Mouse (Mus musculus): ENCODE measurements around the gene Fyn.

The Fyn gene

DNA sequence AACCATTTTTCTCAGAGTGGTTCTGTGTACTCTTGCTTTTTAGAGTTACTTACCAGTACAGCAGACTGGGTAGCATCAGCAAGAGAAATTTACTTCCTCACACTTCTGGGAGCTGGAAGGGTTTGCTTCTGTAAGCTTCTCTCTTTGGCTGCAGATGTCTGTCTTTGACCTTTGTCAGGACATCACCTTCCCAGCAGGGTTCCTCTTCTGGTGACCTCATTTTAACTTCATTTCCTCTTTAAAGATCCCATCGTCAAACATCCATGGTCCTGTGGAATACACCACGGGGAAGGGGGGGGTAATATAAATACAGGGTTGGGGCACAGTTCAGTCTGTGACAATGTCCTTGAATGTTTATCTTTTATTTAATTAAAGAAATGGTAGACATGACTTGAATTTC, 74.5 kb downstream of the Fyn start:
- in situ Hi-C loops (cut with MboI, MseI): loop anchor here (10.0 kb wide), 1 partner anchor 208 kb away; no protein-coding TSS in a partner anchor

DNA sequence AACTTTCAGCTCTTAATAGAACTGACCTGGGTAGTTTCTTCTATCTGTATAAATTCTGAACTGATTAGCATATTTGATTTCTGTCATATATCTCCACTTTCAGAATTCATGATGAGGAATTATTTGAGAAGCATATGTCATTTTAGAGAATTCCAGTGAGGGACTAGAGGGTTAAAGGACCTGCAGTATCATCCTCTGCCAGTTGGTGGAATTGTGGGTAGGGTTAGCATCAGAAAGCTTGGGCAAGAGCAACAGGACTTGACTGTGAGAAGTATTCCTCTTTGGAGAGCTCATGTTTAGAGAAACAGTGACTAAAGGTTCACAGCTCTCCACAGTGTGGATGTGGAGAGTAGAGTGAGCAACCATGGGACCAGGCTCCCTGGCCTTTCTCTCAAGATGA, 75.3 kb downstream of the Fyn start:
- in situ Hi-C loops (cut with MboI, MseI): loop anchor here (10.0 kb wide), 1 partner anchor 209 kb away; no protein-coding TSS in a partner anchor

DNA sequence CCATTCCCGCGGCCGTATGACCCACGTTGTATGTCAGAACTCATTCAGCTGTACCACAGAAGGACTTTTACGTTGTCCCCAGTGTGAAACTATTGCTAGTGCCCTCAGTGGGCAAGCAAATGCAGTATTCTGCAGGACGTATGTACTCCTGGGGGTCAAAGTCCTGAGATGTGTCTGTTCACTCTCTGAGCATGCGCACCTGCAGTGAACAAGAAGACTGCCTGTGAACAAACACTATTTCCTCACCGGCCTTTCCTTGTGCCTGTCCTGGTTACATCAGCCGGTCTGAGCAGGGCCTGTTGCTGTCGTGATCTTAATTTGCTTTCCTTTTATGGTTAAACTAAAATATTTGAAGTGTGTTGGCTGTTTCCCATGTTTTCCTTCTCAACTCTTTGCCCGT, 77.2 kb downstream of the Fyn start:
- in situ Hi-C loops (cut with MboI, MseI): loop anchor here (10.0 kb wide), 1 partner anchor 211 kb away; no protein-coding TSS in a partner anchor

DNA sequence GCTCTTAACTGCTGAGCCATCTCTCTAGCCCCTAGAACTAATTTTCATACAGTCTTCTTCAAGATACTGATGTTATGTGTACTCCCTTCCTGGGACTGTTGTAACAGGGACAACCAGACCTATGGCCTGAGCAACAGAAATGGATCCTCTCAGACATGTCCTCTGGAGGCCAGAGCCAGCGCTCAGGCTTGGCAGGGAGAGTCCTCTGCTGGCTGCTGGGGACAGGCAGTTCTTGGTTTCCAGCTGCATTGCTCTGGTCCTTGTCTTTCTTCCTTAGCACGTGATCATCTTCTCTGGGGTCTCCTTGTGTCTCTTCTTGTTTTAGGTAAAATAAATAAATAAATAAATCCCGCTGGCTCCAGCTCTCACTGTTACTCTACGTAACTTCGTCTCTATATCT, 78.1 kb downstream of the Fyn start:
- in situ Hi-C loops (cut with MboI, MseI): loop anchor here (10.0 kb wide), 1 partner anchor 212 kb away; no protein-coding TSS in a partner anchor

DNA sequence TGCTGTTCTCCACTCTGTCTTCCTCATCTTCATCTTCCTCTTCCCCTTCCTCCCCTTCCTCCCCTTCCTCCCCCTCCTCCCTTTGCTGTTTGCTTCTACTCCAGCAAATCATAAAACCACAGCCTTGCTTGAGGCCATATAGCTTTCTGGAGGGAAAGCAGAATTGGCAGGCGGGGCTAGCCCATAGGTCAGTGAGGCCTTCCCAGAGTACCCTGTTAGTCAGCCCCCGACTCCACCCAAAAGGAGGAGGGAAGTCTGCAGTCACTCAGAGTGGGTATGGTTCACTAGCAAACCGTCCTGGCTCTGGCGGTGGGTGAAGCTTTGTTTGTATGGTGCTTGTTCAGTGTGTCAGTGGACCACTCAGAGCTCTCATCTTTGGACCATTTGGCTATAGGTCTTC, 80.5 kb downstream of the Fyn start:
- in situ Hi-C loops (cut with MboI, MseI): loop anchor here (10.0 kb wide), 1 partner anchor 214 kb away; no protein-coding TSS in a partner anchor

DNA sequence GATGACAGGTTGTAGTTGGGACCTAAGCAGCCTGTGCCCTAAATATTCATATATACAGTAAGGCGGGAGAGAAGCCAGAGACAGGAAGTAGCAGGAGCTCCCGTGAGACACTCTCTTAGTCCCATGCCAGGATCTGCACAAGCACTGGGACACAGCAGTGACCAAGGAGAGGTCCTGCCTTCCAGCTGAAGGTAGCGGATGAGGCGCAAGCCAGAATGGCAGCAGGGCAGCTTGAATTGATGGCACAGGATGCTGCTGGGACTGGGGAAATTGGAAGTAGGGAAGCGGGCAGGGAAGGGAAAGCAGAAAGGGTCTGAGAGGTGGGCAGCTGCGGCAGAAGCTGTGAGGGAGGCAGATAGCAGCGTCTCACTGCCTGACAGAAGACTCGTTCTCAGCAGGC, 81.7 kb downstream of the Fyn start:
- in situ Hi-C loops (cut with MboI, MseI): no loop called here

DNA sequence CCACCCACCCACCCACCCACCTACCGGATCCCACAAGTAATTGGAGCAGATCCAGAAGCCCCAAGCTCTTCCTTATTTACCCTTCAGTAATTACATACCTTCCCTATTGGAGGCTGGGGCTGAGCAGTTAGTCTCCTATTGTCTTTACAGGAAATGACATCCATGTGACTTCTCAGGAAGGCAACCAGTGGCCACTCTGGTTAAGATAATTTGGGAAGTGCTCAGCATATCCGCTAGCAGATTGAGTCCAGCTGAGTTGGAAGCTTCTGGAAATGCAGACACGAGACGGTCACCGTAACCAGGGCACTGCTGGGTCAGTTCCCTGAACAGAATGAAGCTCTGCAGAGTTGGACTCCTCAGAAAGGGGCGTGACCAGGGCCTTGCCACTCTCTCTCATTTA, 82.4 kb downstream of the Fyn start:
- in situ Hi-C loops (cut with MboI, MseI): no loop called here

DNA sequence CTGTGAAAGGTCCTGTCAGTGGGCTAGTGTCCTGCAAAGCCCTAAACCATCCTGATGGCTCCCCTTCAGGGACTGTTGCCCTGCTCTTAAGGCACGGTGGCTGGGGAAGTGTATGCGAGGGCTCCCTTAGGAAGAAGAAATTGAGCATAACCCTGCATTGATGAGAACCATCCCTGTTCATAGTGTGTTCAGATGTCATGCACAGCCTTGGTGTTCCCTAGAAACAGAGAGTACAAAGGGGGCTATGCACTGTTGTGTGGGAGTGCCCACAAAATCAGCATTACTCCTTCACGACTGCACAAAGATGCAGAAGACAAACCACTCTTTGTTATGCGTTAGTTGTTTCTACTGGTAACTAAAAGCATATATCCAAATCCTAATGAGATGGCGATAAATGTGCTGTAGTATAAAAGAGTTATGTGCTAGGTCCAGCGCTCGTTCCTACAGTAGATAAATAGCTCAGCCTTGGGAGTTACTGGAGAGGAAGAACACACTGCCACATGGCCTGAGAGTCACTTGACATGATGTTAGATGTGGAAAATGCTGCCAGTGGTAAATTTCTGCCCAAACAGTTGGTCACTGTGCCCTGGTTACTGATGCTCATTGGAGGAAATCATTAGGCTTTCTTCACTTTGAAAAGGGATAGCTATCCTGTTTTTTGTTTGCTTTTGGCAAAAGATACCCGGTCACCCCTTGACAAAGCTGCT, 83.4 kb downstream of the Fyn start:
- in situ Hi-C loops (cut with MboI, MseI): no loop called here

DNA sequence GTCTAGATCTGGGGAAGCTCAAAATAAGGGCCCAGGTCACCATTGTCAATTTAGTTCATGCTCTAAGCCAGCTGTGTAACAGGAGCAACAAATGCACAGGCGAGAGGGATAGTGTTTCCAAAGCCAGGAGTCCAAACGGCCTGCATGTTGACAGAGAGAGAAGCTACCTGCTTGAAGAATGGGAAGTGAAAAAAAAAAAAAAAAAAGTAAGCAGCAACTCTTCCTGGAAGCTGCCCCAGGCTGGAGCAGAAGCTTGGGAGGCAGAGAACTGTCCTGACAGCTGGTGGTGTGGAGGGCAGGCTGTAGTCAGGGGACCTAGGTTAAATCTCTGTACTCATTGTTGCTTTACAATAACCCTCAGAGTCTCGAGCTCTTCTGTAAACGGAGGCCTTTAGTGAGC, 86.7 kb downstream of the Fyn start:
- in situ Hi-C loops (cut with MboI, MseI): no loop called here

DNA sequence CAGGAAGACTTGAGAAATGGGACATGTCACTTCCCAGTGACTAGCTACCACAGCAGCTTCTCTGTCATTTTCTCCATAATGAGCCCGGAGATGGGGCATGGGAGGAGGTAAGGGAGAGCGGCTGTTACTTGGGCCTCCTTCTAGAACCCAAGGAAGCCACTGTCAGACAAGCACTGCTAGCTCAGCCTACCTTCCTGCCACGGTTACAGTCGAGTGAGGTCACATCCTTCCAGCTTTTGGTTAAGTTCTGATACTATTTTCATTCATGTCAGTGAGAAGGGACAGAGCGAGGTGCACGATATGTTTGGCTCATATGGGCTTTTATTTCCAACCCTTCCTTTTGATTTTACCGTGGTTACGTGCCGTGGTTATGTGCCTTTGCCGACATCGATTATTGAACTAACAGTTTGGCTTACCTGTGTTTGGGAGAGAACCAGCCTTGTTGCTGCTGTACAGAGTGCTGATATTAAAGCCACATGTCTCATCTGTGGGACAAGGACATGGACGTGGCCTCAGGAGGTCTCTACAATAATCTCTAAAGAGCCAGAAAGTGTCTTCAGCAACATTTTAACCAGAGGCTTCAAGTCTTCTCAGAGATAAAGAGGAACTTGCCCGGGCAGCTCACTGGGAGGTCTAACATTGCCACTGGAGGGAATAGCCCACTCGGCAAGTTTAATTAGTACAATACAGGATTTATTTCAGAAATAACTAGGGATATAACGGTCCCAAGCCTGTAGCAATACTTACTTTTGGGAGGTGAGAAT, 87.4 kb downstream of the Fyn start:
- in situ Hi-C loops (cut with MboI, MseI): no loop called here

DNA sequence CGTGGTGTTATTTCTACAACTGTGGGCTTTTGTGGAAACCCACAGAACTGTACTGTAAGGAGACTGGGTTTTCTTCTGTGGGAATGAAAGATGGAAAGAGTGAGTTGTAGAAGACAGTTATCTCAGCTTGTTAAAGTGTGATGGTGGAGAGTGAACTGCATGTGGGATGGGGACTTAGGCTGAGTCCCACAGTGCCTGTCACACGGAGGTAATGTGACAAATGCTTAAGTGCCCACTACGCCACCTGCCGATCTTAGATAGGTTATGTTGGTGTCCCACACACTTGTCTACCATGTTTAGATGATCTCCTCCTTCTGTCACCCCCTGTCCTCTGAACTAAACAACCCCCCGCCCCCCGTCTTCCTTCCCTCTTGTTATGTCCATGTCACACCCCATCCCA, 88.1 kb downstream of the Fyn start:
- in situ Hi-C loops (cut with MboI, MseI): no loop called here

DNA sequence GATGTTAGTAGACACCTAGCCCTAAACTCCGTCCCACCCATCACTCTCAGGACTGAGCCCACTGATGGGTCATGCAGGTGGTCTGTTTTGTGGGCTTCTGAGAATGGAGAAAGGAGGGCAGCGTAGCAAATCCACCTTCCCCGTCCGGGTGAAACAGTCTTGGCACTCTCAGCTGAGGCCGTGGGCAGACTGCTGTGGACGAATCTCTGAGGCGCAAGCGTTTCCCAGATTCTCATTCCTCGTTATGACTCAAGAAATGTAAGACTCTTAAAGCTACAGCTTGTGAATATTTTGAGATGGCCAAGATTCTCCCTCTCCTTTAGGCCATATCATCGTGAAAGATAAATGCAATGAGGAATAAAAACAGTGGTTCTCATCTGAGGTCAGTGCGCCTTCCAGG, 88.6 kb downstream of the Fyn start:
- in situ Hi-C loops (cut with MboI, MseI): no loop called here

DNA sequence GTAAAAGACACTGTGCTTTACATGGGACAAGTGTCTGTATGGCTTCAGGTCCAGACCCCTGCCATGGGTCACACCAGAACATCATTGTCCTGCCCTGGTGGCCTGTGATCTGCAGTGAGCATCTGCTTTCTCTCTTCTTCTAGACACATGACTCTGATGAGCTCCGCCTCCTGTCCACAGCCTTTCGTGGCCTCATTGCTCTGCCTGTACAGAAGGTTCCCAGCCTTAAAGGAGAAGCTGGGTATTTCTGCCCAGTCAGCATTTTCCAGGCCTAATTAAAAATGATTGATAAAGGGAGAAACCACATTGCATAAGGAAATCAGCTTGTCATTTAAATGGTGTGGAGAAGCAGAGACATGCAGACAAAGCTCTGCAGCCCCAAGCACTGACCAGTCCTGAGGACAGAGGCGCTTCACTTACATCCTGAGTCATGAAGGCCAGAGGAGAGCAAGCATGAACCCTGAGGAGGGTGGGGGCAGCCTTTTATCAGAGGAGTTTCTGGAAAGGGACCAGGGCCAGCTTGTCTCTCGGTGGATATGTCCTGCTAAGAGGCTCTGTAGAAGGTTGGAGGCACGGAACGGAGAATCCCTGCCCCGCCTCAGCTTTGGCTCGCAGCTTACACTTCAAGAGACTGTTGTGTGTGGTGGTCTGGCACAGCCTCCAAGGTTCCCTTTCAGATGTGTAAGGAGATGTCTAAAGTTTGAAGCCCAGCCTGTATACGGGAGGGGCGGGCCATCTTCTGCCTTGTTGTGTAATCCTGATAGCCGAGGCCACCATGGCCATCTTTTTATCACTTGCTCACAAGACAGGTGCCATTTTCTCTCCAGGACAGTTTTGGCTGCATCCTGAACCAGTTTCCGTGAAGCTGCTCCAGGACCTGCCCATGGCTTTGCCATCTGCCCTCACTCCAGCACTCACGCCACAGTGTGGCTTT, 90.4 kb downstream of the Fyn start:
- in situ Hi-C loops (cut with MboI, MseI): no loop called here

DNA sequence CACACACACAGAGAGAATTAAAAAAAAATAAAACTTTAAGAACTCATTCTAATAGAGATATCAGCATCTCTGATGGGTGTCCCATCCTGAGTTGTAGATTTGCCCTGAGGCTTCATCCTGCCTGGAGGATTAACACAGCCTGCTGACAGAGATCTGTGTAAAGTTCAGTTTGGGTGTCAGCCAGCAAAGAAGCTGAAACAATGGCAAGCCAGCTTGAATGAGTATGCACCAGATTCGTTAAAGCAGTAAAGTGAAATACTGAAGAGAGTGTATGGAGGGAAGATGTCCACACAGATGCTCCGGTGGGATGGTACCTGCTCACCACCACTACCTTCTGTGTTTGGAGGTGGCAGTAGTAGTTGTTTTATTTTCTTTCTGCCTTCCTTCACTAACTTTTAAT, 92.0 kb downstream of the Fyn start:
- in situ Hi-C loops (cut with MboI, MseI): no loop called here

DNA sequence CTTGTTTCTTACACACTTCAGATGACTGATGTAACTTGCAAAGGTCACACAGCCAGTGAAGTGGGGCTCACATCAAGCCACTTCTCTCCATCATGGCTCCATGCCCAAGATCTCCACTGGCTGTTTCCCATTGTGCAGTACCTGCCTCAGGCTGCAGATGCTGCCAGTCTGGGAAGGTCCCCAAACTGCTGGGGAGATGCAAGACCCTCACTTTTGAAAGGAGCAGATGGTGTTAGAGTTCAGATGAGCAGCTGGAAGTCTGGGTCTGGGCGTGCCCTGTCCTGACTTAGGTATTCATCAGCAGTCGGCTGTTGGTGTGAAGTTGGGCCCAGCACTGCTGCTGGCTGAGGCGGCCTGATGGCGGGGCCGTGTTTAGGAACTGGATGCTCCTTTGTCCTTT, 93.3 kb downstream of the Fyn start:
- in situ Hi-C loops (cut with MboI, MseI): no loop called here

DNA sequence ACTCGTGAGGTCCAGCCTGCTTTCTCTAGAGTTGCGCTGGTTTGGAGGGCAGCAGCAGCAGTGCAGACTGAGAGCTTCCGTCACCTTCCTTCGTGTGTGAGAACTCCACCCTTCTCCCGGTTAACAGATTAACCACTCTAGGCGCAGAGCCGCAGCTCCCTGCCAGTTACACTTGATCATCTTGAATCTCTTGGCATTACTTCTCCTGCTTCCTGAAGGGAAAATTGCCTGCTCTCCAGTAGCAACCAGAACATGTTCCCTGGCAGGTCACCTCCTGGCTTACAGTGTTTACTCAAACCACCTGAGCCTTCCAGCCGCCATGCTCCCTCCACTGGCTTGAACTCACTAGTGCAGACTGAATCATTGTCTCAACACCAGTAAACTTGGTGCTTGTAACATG, 94.1 kb downstream of the Fyn start:
- in situ Hi-C loops (cut with MboI, MseI): no loop called here

DNA sequence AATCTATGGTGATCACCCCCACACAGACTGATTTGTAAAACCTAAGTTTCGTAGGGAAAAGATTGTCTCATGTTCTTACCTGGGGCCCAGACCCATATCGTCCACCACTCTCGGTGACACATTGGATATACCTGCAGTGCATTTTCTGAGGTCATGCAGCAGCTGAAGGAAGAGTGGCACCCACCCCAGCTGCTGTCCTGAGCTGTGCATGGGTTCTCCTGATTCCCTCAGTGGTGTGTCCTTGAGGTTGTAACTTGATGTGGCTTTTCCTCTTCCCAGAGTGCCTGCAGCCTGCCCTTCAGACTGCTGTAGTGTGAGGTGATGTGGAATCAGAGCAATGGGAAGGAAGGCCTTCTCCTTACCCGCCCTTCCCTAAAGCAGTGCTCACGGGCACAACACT, 95.7 kb downstream of the Fyn start:
- in situ Hi-C loops (cut with MboI, MseI): no loop called here

DNA sequence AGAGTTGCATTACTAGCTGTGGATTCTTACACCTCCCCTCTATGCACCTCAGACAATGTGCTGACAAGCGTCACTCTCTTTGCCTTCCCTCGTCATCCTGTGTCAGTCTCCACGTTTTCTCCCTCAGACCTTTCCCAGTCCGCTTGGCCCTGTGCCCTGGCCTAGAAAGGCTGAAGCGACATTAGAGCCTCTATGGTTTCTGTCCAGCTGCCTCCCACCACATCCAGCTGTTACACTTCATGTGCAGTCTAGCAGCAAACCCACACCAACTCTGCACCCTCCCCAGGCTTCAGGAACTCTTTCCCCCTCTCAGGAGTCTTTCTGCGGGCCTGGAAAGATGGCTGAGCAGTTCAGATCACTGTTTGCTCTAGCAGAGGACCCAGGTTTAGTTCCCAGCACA, 98.7 kb downstream of the Fyn start:
- in situ Hi-C loops (cut with MboI, MseI): no loop called here

DNA sequence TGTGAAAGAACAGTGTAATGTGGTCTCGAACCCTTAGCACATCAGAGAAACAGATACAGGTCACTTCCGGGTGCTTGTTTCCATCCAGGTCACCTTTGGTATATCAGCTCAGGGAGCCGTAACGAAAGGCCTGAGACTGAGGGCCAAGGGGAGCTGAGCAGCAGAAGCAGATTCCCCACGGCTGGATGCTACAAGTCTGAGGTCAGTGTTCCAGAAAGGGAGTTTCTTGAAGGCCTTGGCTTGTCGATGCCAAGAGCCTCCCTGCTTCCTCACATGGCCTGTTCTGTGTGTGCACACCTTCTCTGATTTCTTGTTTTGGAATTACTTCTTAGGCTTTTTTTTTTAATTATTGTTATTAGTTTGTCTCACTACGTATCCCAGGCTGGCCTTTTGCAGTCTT, 99.2 kb downstream of the Fyn start:
- in situ Hi-C loops (cut with MboI, MseI): no loop called here

DNA sequence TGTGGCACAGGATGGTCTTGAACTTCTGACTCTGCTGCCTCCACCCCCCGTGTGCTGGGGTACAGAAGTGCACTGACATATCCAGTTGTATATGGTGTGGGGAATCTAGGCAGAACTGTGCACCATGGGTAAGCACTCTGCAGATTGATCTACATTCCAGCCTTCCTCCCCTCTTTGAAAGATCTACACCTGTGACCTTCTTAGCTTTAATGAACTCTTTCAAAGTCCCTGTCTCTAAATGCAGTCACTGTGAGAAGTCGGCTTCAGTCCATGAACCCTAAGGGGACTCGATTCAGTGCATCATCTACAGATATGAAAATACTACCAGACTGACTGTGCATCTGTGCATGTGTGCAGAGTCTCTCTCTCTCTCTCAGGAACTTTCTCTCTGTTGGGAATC, 99.9 kb downstream of the Fyn start:
- in situ Hi-C loops (cut with MboI, MseI): no loop called here

DNA sequence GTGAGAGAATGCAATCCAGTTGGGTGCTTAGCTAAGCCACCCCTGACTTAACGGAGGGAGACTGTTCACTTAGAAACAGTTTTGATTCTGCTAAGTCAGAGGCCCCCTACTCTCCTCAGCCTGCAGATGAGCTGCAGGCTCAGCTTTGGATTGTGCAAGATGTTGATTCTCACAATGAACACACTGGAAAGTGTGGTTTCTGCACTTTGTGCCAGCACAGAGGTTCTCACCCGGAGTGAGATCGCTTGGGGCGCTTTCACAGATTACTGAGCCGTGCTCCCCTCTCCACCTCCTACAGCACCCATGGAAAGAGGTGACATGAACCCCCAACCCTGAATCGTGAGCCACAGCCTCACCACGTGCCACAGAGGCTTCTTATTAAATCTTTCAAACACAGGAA, 100.7 kb downstream of the Fyn start:
- in situ Hi-C loops (cut with MboI, MseI): no loop called here

DNA sequence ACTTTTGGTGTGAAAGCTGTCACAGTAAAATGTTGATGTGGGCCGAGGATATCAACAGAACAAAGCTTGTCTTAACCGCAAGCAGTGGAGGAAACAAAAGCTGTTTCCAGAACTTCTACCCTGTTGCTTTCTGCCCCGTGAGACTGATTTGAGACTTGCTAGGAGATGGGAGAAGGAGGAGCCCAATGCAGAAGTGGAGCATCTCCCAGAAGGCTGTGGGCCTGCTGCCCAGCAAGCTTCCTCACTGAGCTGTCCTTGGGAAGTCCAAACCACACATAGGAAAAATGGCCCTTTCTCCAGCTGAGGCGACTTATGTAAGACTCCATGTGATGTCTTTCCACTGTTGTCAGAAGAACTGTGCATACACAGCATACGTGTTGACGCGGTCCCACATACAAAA, 101.7 kb downstream of the Fyn start:
- in situ Hi-C loops (cut with MboI, MseI): no loop called here

Measured in regulatory T cell (primary cell).